Mouse (Mus musculus) megakaryocyte, embryonic 14.5 days (primary cell): ENCODE measurements around the gene Ap2a2.

Experiments used
- FLI1 ChIP-seq: IDR thresholded peaks from 2 replicates; pipeline ENCODE4 v1.6.1; 2012; ENCODE audit warnings: low read length, inconsistent platforms, mixed read lengths
- GATA1 ChIP-seq: IDR thresholded peaks from 3 replicates; pipeline ENCODE4 v1.6.1; 2012; ENCODE audit warnings: mixed read lengths, low read length, inconsistent platforms, borderline replicate concordance

GRCm38 (mm10) chr7:141581323-141581722 is 19.4 kb downstream of the Ap2a2 start:
- TF ChIP-seq GATA1 (no peak), FLI1 (no peak)
